ENCODE assay signal across 13 mouse cellular contexts in genomic region chr19:8758899-8759298, GRCm38 (mm10). TPM values are rescaled to one million over a fixed set of nuclear protein-coding genes. Genes with fewer than 3 reads are reported as not detected.
A peak's percentile ranks its signal among the peaks of the same experiment; 100 is the strongest.
DNase-seq lines count a peak whose midpoint lies in the region; ATAC-seq and TF ChIP-seq lines count a peak whose summit lies in the region.
"Had no signal": no experiment of that assay in that cellular context is flagged by ENCODE, and none has a peak within 500 bp of the region (broad histone marks: within the 10 kb centered on the region; RNA-seq: fewer than 3 reads in every experiment).

No protein-coding gene starts in this region.

- H3K9me3 ChIP-seq in hindbrain, embryonic 15.5 days, result no peaks in the 10 kb centered on the region
- H3K9me3 ChIP-seq in hindbrain, embryonic 12.5 days (replicated peaks), result no peaks in the 10 kb centered on the region
- no peaks in the 10 kb centered on the region for H3K9me3 ChIP-seq in stomach, embryonic 15.5 days
- no peaks in the 10 kb centered on the region for H3K9me3 ChIP-seq in stomach, postnatal 0 days (ENCODE audit: control insufficient read depth, low read length)
- no peaks in the 10 kb centered on the region for H3K9me3 ChIP-seq in limb, embryonic 10.5 days (replicated peaks)
- no peaks in the 10 kb centered on the region for H3K9me3 ChIP-seq in neural tube, embryonic 13.5 days
- H3K9me3 ChIP-seq: forebrain, embryonic 12.5 days had no signal

- H3K4me1 ChIP-seq in hindbrain, embryonic 15.5 days (replicated peaks), result peaks cover 32% of the 10 kb centered on the region
- H3K4me1 ChIP-seq in hindbrain, embryonic 12.5 days, result peaks cover 28% of the 10 kb centered on the region
- peaks cover 6% of the 10 kb centered on the region; the same call in 1 of the 2 replicates for H3K4me1 ChIP-seq in stomach, embryonic 15.5 days
- no peaks in the 10 kb centered on the region for H3K4me1 ChIP-seq in stomach, postnatal 0 days (replicated peaks; ENCODE audit: control insufficient read depth, insufficient read depth)
- H3K4me1 ChIP-seq in limb, embryonic 10.5 days, result peaks cover 14% of the 10 kb centered on the region
- peaks cover 34% of the 10 kb centered on the region for H3K4me1 ChIP-seq in neural tube, embryonic 13.5 days (replicated peaks)

- DNase-seq in stomach, postnatal 0 days (ENCODE audit: low spot score), result no peak
- no peak for DNase-seq in limb, embryonic 10.5 days (ENCODE audit: low spot score)
- DNase-seq in right cerebral cortex, postnatal 36 days (ENCODE audit: low spot score in 2 of 2), result no peak
- DNase-seq in gastrocnemius, adult 18-20 months (ENCODE audit: low spot score), result no peak
- DNase-seq: gastrocnemius, postnatal 36 days; kidney, adult 11 months; thymus, adult 2 months had no signal

- H3K4me2 ChIP-seq in hindbrain, embryonic 15.5 days, result 0 out of 2 replicates have a peak overlapping the region, but pooled peaks have one; percentile 85
- no peak overlapping the region for H3K4me2 ChIP-seq in hindbrain, embryonic 12.5 days (replicated peaks)
- H3K4me2 ChIP-seq in stomach, embryonic 15.5 days, result 0 out of 2 replicates have a peak overlapping the region, but pooled peaks have one; percentile 61
- no peak overlapping the region for H3K4me2 ChIP-seq in stomach, postnatal 0 days (replicated peaks; ENCODE audit: low read depth)
- peak overlapping the region; percentile 88 for H3K4me2 ChIP-seq in neural tube, embryonic 13.5 days

- no peaks in the 10 kb centered on the region for H3K27me3 ChIP-seq in hindbrain, embryonic 15.5 days
- H3K27me3 ChIP-seq in hindbrain, embryonic 12.5 days, result no peaks in the 10 kb centered on the region
- no peaks in the 10 kb centered on the region for H3K27me3 ChIP-seq in stomach, embryonic 15.5 days (replicated peaks)
- no peaks in the 10 kb centered on the region for H3K27me3 ChIP-seq in stomach, postnatal 0 days (ENCODE audit: control insufficient read depth, insufficient read depth, low read length)
- no peaks in the 10 kb centered on the region for H3K27me3 ChIP-seq in limb, embryonic 10.5 days (ENCODE audit: low read depth, poor library complexity, severe bottlenecking)
- no peaks in the 10 kb centered on the region for H3K27me3 ChIP-seq in neural tube, embryonic 13.5 days
- H3K27me3 ChIP-seq: forebrain, embryonic 12.5 days had no signal

- H3K36me3 ChIP-seq in hindbrain, embryonic 15.5 days, result peaks cover 24% of the 10 kb centered on the region
- peaks cover 30% of the 10 kb centered on the region for H3K36me3 ChIP-seq in hindbrain, embryonic 12.5 days
- peaks cover 20% of the 10 kb centered on the region for H3K36me3 ChIP-seq in stomach, embryonic 15.5 days
- H3K36me3 ChIP-seq in stomach, postnatal 0 days (ENCODE audit: control insufficient read depth, insufficient read depth, low read length), result peaks cover 7% of the 10 kb centered on the region
- H3K36me3 ChIP-seq in limb, embryonic 10.5 days, result peaks cover 63% of the 10 kb centered on the region
- peaks cover 39% of the 10 kb centered on the region for H3K36me3 ChIP-seq in neural tube, embryonic 13.5 days

- ATAC-seq in hindbrain, embryonic 15.5 days (ENCODE audit: low FRiP score, low read depth), result no peak
- ATAC-seq in hindbrain, embryonic 12.5 days (ENCODE audit: low FRiP score), result no peak
- no peak for ATAC-seq in stomach, embryonic 15.5 days (ENCODE audit: insufficient read depth, low FRiP score, low read depth)
- ATAC-seq in stomach, postnatal 0 days (ENCODE audit: low FRiP score, low TSS enrichment), result no peak
- ATAC-seq in neural tube, embryonic 13.5 days (ENCODE audit: low read depth), result no peak

- no peak overlapping the region for H3K4me3 ChIP-seq in hindbrain, embryonic 15.5 days
- no peak overlapping the region for H3K4me3 ChIP-seq in hindbrain, embryonic 12.5 days
- no peak overlapping the region for H3K4me3 ChIP-seq in stomach, embryonic 15.5 days (replicated peaks)
- no peak overlapping the region for H3K4me3 ChIP-seq in stomach, postnatal 0 days (ENCODE audit: low read depth, low read length)
- 0 out of 2 replicates have a peak overlapping the region, but pooled peaks have one; percentile 95 for H3K4me3 ChIP-seq in limb, embryonic 10.5 days
- no peak overlapping the region; the same call in 1 of the 2 replicates for H3K4me3 ChIP-seq in neural tube, embryonic 13.5 days

- no peak for TF ChIP-seq CTCF in stomach, postnatal 0 days (IDR thresholded peaks at IDR 0.05; ENCODE audit: low read depth)

- TF ChIP-seq EP300 in stomach, postnatal 0 days (optimal IDR thresholded peaks at IDR 0.05), result no peak

- WGBS in hindbrain, embryonic 15.5 days, result 94% methylated on average over 2 of the region's 2 CpGs
- 93% methylated on average over 2 of the region's 2 CpGs for WGBS in hindbrain, embryonic 12.5 days
- 77% methylated on average over 2 of the region's 2 CpGs for WGBS in stomach, embryonic 15.5 days
- 70% methylated on average over 2 of the region's 2 CpGs for WGBS in stomach, postnatal 0 days
- WGBS in limb, embryonic 10.5 days, result 97% methylated on average over 2 of the region's 2 CpGs
- WGBS in neural tube, embryonic 13.5 days, result 98% methylated on average over 2 of the region's 2 CpGs

- H3K27ac ChIP-seq in hindbrain, embryonic 15.5 days (replicated peaks), result no peak overlapping the region
- H3K27ac ChIP-seq in hindbrain, embryonic 12.5 days, result no peak overlapping the region
- no peak overlapping the region for H3K27ac ChIP-seq in stomach, embryonic 15.5 days
- H3K27ac ChIP-seq in stomach, postnatal 0 days (replicated peaks), result no peak overlapping the region
- H3K27ac ChIP-seq in limb, embryonic 10.5 days, result no peak overlapping the region
- H3K27ac ChIP-seq in neural tube, embryonic 13.5 days (replicated peaks), result no peak overlapping the region
- H3K27ac ChIP-seq: forebrain, embryonic 12.5 days had no signal

- no peak overlapping the region for H3K9ac ChIP-seq in hindbrain, embryonic 15.5 days
- H3K9ac ChIP-seq in hindbrain, embryonic 12.5 days, result no peak overlapping the region
- no peak overlapping the region for H3K9ac ChIP-seq in stomach, embryonic 15.5 days
- no peak overlapping the region for H3K9ac ChIP-seq in stomach, postnatal 0 days (ENCODE audit: low read length)
- H3K9ac ChIP-seq in neural tube, embryonic 13.5 days, result no peak overlapping the region

RNA-seq across cellular contexts. Expression of gene Nxf1, which starts 2.0 kb away (rescaled TPM):
- 142 and 145 TPM in 2 replicates for polyA plus RNA-seq in hindbrain, embryonic 15.5 days (2015; fragmentation: Nextera tagmentation; extraction: Ambion mirVana)
- polyA plus RNA-seq in hindbrain, embryonic 12.5 days (2016; fragmentation: Nextera tagmentation; extraction: Ambion mirVana), result 190 and 196 TPM in 2 replicates
- polyA plus RNA-seq in stomach, embryonic 15.5 days (2015; fragmentation: Nextera tagmentation; extraction: Ambion mirVana), result 159 and 160 TPM in 2 replicates
- 57.5 and 61.6 TPM in 2 replicates for polyA plus RNA-seq in stomach, postnatal 0 days (2015; fragmentation: Nextera tagmentation; extraction: Ambion mirVana)
- 257 and 273 TPM in 2 replicates for polyA plus RNA-seq in limb, embryonic 10.5 days (2016; fragmentation: Nextera tagmentation; extraction: Ambion mirVana)
- polyA plus RNA-seq in neural tube, embryonic 13.5 days (2015; fragmentation: Nextera tagmentation; extraction: Ambion mirVana), result 161 and 192 TPM in 2 replicates
- 10 to 100 TPM; 27.5 to 31.3 TPM for total RNA-seq in gastrocnemius, adult 18-20 months (2021)

RNA-seq across cellular contexts. Expression of gene Tmem223, which starts 11.9 kb away (rescaled TPM):
- 213 and 214 TPM in 2 replicates for polyA plus RNA-seq in hindbrain, embryonic 15.5 days (2015; fragmentation: Nextera tagmentation; extraction: Ambion mirVana)
- 189 and 213 TPM in 2 replicates for polyA plus RNA-seq in hindbrain, embryonic 12.5 days (2016; fragmentation: Nextera tagmentation; extraction: Ambion mirVana)
- 158 and 161 TPM in 2 replicates for polyA plus RNA-seq in stomach, embryonic 15.5 days (2015; fragmentation: Nextera tagmentation; extraction: Ambion mirVana)
- polyA plus RNA-seq in stomach, postnatal 0 days (2015; fragmentation: Nextera tagmentation; extraction: Ambion mirVana), result 114 and 117 TPM in 2 replicates
- 181 and 183 TPM in 2 replicates for polyA plus RNA-seq in limb, embryonic 10.5 days (2016; fragmentation: Nextera tagmentation; extraction: Ambion mirVana)
- polyA plus RNA-seq in neural tube, embryonic 13.5 days (2015; fragmentation: Nextera tagmentation; extraction: Ambion mirVana), result 219 and 253 TPM in 2 replicates
- 10 to 100 TPM; 91.0 to 99.3 TPM for total RNA-seq in gastrocnemius, adult 18-20 months (2021)

RNA-seq across cellular contexts. Expression of gene Tmem179b, which starts 15.4 kb away (rescaled TPM):
- polyA plus RNA-seq in hindbrain, embryonic 15.5 days (2015; fragmentation: Nextera tagmentation; extraction: Ambion mirVana), result 31.6 and 33.1 TPM in 2 replicates
- 36.9 and 39.7 TPM in 2 replicates for polyA plus RNA-seq in hindbrain, embryonic 12.5 days (2016; fragmentation: Nextera tagmentation; extraction: Ambion mirVana)
- 95.7 and 104 TPM in 2 replicates for polyA plus RNA-seq in stomach, embryonic 15.5 days (2015; fragmentation: Nextera tagmentation; extraction: Ambion mirVana)
- 95.2 and 98.4 TPM in 2 replicates for polyA plus RNA-seq in stomach, postnatal 0 days (2015; fragmentation: Nextera tagmentation; extraction: Ambion mirVana)
- 41.3 and 43.7 TPM in 2 replicates for polyA plus RNA-seq in limb, embryonic 10.5 days (2016; fragmentation: Nextera tagmentation; extraction: Ambion mirVana)
- 39.3 and 41.9 TPM in 2 replicates for polyA plus RNA-seq in neural tube, embryonic 13.5 days (2015; fragmentation: Nextera tagmentation; extraction: Ambion mirVana)
- total RNA-seq in gastrocnemius, adult 18-20 months (2021), result 1 to 10 TPM; 7.3 to 8.6 TPM

RNA-seq across cellular contexts. Expression of gene Stx5a, which starts 17.7 kb away (rescaled TPM):
- polyA plus RNA-seq in hindbrain, embryonic 15.5 days (2015; fragmentation: Nextera tagmentation; extraction: Ambion mirVana), result 113 and 122 TPM in 2 replicates
- polyA plus RNA-seq in hindbrain, embryonic 12.5 days (2016; fragmentation: Nextera tagmentation; extraction: Ambion mirVana), result 128 and 132 TPM in 2 replicates
- 132 and 134 TPM in 2 replicates for polyA plus RNA-seq in stomach, embryonic 15.5 days (2015; fragmentation: Nextera tagmentation; extraction: Ambion mirVana)
- polyA plus RNA-seq in stomach, postnatal 0 days (2015; fragmentation: Nextera tagmentation; extraction: Ambion mirVana), result 81.9 and 82.2 TPM in 2 replicates
- polyA plus RNA-seq in limb, embryonic 10.5 days (2016; fragmentation: Nextera tagmentation; extraction: Ambion mirVana), result 99.3 and 134 TPM in 2 replicates
- 124 and 127 TPM in 2 replicates for polyA plus RNA-seq in neural tube, embryonic 13.5 days (2015; fragmentation: Nextera tagmentation; extraction: Ambion mirVana)
- total RNA-seq in gastrocnemius, adult 18-20 months (2021), result 10 to 100 TPM; 16.0 to 16.6 TPM

RNA-seq across cellular contexts. Expression of gene 1700092M07Rik, which starts 18.4 kb away (rescaled TPM):
- polyA plus RNA-seq in hindbrain, embryonic 15.5 days (2015; fragmentation: Nextera tagmentation; extraction: Ambion mirVana), result 1.3 and 1.7 TPM in 2 replicates
- polyA plus RNA-seq in hindbrain, embryonic 12.5 days (2016; fragmentation: Nextera tagmentation; extraction: Ambion mirVana), result 2.4 and 4.5 TPM in 2 replicates
- polyA plus RNA-seq in stomach, embryonic 15.5 days (2015; fragmentation: Nextera tagmentation; extraction: Ambion mirVana), result 1.4 and 1.7 TPM in 2 replicates
- polyA plus RNA-seq in stomach, postnatal 0 days (2015; fragmentation: Nextera tagmentation; extraction: Ambion mirVana), result 0.59 and 0.62 TPM in 2 replicates
- polyA plus RNA-seq in limb, embryonic 10.5 days (2016; fragmentation: Nextera tagmentation; extraction: Ambion mirVana), result 2.8 and 3.1 TPM in 2 replicates
- polyA plus RNA-seq in neural tube, embryonic 13.5 days (2015; fragmentation: Nextera tagmentation; extraction: Ambion mirVana), result 1.6 and 2.4 TPM in 2 replicates
- 1 to 10 TPM in 1 of 2 experiments, not detected in 1; 1.0 TPM for total RNA-seq in gastrocnemius, adult 18-20 months (2021)
- polyA plus RNA-seq: cortical plate, adult 2 months; thymus, adult 2 months had no signal

Comparison
In these comparisons a context has a peak if more than half of its experiments do, and no peak if none do; other contexts are left out.
1. H3K4me2 ChIP-seq: peak in hindbrain, embryonic 15.5 days (single experiment), stomach, embryonic 15.5 days (single experiment) and neural tube, embryonic 13.5 days (single experiment); none in hindbrain, embryonic 12.5 days (single experiment) and stomach, postnatal 0 days (single experiment).